Mouse (Mus musculus) myocyte (in vitro differentiated cells): Measurements from ENCODE around the gene Natd1.

ENCODE experiments used
- MAX ChIP-seq: IDR thresholded peaks from one replicate; pipeline ENCODE4 v1.6.1; 2011; ENCODE audit warnings: low read depth, mild to moderate bottlenecking, control low read depth
- MYOD1 ChIP-seq, 3 experiments: IDR thresholded peaks; one replicate each; pipeline ENCODE4 v1.6.1; 2011; ENCODE audit warnings: control low read depth in 2 of 3, low read depth in 2 of 3, mild to moderate bottlenecking in 2 of 3, moderate library complexity in 1 of 3; ENCODE audit not compliant: insufficient read length in 2 of 3, control insufficient read depth in 1 of 3
- POLR2A ChIP-seq: IDR thresholded peaks from one replicate; pipeline ENCODE4 v1.6.1; 2011; ENCODE audit warnings: low read depth, mild to moderate bottlenecking, control low read depth, moderate library complexity; ENCODE audit not compliant: insufficient read length
- REST ChIP-seq: IDR thresholded peaks from one replicate; pipeline ENCODE4 v1.6.1; 2011; ENCODE audit warnings: mild to moderate bottlenecking, control low read depth, moderate library complexity; ENCODE audit not compliant: insufficient read depth, insufficient read length
- TCF12 ChIP-seq: IDR thresholded peaks from one replicate; pipeline ENCODE4 v1.6.1; 2011; ENCODE audit warnings: mild to moderate bottlenecking, control low read depth; ENCODE audit not compliant: poor library complexity, insufficient read depth, severe bottlenecking
- USF1 ChIP-seq: IDR thresholded peaks from one replicate; pipeline ENCODE4 v1.6.1; 2011; ENCODE audit warnings: low read depth, mild to moderate bottlenecking, control low read depth, moderate library complexity

DNA sequence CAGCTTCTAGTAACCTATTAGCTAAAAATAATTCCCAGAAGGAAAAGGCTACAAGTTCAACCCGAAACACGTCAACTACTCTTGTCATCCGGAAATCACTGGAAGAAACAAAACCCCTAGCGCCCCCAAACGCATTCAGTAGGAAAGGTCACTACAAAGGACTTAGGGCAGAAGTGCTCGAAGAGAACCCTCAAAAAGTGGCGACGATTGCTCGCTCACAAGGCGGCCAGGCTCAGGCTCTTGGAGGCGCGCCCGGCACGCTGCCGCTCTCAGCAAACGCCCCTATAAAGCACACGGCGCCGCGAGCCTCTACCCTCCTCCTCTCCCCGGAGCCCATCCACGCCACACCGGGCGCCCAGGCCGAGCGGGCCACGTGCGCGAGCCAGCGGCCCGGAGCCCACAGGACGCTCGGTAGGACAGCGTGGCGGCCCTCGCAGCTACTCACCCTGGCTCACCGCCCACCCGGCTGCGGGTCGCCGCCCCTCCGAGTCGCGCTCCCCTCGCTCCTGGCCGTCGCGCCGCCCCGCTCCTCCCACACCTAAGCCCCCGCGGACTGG is 36.4 kb downstream of the Natd1 start:
- TF ChIP-seq TCF12 (no peak), REST (no peak), POLR2A (no peak), MAX (no peak), MYOD1 (IDR thresholded peaks at IDR 0.05; ENCODE audit: control insufficient read depth in 1 of 3, insufficient read length in 2 of 3, low read depth in 2 of 3) (peak in 1 of 3 experiments; percentile 2), USF1 (no peak)
